Mouse (Mus musculus): ENCODE results near the gene Vps45.
"Not testable (repeated sequence)": the region's sequence is repeated elsewhere in the genome, so short reads cannot be mapped to it uniquely, and the experiment has no call there.

The Vps45 gene

DNA sequence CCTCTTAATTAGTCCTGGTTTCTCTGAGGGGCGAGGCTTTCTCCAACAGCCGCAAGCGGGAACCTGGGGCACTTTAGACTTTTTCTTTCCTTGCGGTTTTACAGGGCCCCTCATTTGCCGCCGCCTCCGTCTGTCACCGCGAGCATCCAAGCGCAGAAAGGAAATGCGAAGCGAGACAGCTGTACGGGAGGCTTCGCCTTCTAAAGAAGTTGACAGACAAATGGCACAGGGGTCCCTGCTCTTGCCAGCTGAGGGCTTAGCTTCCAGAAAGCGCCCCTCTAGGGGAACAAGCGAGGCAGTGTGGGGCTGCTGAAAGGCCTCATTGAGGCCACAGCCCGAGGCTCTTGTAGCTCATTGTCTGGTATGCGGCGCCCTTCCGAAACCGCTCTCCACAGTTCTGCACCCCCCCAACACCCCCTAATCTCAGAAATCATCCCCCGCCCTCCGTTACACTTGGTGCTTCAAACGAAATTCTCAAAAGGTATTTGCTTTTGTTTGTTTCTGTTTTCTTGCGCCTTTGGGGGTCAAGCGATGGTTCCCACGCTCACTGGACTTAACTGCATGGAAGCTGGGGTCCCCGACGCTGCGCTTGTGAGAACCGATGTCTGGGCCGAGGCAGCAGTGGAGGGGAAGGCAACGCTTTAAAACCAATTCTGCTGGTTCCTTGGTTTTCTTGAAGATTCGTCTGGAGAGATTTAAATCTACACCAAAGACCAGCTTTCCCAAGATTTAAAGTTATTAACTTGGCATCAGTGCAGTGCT, 85.2 kb downstream of the Vps45 start:
- no peak for DNase-seq (ENCODE audit: low spot score in 2 of 2)

DNA sequence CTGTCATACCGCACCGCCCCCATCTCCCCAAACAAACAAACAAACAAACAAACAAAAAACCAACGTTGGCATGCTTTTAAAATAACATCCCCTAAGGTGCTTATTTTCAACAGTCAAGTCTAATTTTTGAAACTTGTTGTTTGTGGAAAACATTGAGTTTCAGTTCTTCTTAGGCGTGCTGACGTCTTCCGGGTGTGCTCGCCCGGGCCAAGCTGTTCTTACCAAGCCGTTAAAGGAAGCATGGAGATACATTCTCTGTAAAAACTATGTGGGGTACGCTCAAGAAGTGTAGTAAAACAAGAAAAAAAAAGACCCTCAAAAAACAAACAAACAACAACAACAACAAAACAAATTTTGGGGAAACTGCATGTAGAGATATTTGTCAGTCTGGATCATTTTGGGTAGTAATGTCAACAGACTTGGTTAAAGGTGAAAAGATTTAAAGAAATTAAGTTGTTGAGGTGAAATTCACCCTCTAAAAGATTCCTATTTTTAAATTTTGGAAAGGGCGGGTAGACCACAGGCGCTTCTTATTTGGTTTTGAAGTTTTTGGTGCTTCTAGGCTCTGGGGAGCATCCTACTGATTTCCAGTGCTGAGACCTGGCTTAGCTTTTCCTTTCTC, 85.9 kb downstream of the Vps45 start:
- no peak for DNase-seq (ENCODE audit: low spot score in 2 of 2)

DNA sequence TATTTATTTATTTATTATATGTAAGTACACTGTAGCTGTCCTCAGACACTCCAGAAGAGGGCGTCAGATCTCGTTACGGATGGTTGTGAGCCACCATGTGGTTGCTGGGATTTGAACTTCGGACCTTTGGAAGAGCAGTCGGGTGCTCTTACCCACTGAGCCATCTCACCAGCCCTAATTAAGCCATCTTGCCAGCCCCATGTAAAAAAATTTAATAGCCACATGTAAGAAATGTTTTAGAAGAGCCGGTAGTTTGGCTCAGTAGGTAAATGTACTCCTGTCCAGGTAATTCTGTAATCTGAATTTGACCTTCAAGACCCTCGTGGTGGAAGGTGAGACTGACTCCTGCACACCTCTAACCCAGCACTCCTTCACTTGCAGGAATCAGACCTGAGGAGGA, 87.6 kb downstream of the Vps45 start:
- not testable (repeated sequence) for DNase-seq (ENCODE audit: low spot score in 2 of 2)

DNA sequence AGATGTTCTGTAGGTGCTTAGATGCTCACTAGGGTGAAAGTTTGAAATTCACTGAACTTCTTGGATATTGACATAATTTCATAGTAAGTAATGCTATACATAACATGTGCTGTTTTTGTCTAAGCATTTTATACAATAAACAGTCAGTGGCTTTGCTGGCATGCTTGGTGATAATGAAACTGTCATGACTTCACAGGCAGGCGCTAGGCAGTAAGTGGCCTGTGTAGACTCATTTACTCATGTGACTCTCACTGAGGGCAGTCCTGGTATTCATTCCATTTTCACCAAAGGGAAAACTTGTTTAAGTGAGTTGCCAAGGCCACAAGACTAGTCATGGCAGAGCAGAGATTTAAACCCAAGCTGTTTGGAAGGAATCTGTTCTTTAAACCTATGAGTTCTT, 89.0 kb downstream of the Vps45 start:
- no peak for DNase-seq (ENCODE audit: low spot score in 2 of 2)

DNA sequence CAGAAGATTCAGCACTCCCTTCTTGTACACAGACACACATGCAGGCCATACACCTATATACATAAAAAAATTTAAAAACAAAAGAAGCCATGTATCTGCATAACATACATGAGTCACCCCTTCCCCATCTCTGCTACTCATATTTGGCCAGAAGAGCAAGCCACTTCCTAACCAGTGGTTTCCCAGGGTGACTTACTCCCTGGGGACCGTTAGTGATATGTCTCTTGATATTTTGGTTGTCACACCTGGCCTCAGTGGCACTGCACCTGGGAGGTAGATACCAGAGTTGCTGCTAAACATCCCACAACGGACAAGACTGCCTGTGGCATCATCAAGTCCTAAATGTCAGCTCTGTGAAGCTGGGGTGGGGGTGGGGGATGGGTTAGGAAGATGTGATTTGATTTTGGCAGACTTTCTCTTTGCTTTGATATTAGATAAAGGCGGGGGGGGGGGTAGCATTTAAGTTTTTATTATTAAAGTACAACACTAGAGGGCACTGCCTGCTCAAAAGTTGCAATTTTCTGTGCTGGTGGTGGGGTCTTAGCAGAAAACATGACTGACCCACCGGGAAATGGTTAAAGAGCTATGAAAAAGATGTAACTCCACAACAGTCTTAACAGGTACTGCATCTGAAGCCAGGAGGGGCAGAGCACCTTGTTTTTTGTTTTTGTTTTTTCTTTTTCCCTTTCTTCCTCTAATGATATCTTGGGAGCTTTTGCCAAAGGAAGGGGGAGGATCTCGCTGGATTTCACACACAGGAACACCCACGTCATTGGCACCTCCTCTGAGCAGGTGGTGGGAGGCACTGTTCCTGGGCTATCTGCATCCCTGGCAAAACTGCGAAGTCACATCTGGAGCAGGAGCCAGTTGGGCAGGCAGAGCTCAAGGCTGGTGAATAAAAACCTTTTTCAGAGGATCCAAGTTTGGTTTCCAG, 92.5 kb downstream of the Vps45 start:
- no peak for DNase-seq (ENCODE audit: low spot score in 2 of 2)

DNA sequence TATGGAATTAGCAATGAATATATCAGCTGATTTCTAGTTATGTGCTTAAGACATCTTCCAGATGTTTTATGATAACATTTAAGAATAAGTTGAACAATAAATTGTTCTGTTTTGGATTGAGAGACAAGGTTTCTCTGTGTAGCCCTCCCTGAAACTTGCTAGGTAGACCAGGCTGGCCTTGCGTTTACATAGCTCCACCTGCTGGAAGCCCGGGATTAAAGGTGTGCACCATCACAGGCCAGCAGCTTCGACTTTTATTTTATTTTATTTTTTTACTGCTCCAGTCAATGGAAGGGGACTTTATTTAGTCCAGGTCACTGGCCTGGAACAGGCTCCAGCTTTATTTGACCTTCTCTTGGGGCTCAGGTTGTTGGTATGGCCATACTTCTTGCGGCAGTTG, 94.6 kb downstream of the Vps45 start:
- no peak for DNase-seq (ENCODE audit: low spot score in 2 of 2)

DNA sequence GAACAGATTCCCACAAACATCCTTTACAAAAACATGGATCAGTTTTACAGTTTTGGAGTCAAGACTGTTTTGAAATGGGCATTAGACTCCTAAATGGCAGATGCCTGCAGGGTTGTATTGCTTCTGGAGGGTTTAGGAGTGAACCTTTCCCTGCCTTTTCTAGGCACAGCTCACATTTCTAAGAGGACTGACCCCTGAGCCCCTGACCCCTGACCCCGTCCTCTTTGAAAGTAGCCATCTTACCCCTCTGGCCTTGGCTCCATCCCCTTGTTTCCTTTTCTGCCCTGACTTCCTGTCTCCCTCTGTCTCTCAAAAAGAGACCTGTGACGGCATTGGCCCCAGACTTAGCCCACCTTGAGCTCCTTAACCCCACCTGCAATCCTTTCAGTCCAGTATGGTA, 95.0 kb downstream of the Vps45 start:
- no peak for DNase-seq (ENCODE audit: low spot score in 2 of 2)

DNA sequence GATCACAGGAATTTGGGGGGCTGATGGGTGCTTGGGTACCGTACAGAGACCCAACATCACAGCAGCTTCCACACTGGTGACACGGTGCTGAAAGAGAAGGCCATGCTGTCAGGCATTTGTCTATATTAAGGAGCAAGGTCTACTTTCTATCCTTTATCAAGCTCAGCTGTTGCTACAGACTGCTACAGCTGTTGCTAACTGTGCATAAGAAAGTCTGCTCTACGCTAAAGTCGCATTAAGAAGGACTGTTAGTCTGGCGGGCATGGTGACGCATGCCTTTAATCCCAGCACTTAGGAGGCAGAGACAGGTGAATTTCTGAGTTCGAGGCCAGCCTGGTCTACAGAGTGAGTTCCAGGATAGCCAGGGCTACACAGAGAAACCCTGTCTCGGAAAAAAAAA, 96.1 kb downstream of the Vps45 start:
- DNase-seq (ENCODE audit: low spot score in 2 of 2) = not testable (repeated sequence)

DNA sequence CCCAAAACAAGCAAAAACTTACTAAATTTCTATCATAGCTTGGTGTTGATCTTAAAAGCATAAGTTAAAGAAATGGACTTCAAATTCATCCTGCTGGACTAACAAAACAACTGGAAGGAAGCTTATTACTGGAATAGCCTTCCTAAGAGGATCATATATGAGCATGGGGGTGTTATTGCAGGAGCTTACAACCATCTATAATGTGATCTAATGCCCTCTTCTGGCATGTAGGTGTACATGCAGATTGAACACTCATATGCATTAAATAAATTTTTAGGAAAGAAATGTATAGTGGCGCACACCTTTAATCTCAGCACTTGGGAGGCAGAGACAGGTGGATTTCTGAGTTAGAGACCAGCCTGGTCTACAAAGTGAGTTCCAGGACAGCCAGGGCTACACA, 98.5 kb downstream of the Vps45 start:
- no peak for DNase-seq (ENCODE audit: low spot score in 2 of 2)

DNA sequence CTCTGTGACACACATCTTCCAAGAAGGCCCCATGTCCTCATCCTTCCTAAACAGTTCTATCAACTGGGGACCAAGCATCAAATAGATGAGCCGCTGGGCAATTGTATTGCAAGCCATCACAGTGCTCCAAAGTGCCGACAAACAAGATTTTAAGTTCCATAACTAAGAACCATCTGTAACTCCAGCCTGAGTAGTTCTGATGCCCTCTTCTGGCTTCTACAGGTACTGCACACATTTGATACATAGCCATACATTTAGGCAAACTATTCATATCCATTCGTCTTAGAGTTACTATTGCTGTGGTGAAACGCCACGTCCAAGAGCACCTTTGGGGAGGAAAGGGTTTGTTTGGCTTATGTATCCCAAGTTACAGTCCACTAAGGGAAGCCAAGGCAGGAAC, 99.2 kb downstream of the Vps45 start:
- DNase-seq (ENCODE audit: low spot score in 2 of 2) = no peak

DNA sequence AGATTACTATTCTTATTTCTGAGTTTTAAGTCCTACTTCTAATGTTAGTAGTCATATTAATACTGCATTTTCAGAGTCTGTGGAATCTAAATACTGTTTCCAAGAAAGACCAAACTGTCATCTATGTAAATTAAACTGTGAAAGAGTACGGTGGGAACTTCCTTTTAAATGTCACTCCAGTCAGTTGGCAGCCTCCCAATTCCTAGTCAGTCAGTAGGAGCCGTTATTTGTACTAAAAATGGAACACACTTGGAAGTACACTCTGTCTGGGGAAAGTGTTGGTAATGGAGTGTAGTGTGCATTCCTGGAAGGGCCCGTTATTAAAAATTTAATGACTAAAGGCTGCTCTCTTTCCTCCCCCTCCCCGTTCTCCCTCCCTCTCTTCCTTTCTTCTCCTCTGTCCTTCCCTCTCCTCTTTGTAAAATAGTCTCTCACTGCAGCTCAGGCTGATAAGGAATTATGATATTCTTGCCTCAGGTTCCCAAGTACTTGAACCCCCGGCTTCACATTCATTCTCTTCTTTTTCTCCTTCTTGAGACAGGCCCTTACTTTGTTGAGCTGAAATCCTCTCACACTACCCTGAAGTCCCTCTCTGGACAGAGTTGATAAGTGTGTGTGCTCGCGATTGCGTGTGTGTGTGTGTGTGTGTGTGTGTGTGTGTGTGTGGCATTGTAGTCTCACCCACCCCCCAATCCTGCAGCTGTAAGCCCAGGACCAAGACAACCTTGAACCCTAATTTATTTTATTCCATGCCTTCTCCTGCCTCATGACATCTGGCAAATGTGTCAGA, 100.7 kb downstream of the Vps45 start:
- no peak for DNase-seq (ENCODE audit: low spot score in 2 of 2)

DNA sequence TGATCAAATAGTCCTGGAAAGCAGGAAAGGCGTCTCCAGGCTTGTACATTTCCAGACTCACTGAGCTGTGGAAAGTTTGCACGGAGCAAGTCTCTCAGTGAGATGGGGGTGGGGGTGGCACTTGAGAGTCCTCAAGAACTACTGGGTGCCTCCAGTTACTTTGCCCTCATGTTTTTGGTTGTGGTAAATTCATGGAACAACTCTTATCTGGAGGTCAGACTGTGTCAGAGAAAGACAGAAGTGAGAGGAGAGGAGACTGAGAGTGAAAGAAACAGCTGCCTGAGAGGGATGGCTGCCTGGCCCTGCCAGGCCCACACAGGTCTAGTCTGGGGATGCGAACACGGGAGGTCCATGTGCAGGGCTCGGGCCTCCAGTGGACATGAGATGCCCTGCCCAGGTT, 102.9 kb downstream of the Vps45 start:
- no peak for DNase-seq (ENCODE audit: low spot score in 2 of 2)

DNA sequence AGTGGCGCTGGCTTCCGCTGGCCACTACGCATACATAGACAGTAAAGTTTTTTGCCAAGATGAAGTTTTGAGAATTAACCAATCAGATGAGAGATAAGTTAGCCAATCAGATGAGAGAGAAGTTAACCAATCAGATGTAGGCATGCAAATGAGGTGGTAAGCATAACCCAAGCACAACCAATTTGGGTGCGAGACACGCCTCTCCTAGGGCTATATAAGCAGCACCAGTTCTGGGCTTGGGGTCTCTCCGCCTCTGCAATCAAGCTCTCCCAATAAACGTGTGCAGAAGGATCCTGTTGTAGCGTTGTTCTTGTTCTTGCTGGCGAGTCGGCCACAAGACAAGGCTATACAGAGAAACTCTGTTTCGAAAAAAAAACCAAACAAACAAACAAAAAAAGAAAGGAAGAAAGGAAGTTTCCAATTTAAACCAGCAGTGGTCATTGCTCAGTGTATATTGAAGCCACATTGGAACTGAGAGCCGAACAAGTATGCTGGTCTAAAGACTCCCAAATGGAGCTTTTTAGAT, 103.6 kb downstream of the Vps45 start:
- DNase-seq (ENCODE audit: low spot score in 2 of 2) = not testable (repeated sequence)

DNA sequence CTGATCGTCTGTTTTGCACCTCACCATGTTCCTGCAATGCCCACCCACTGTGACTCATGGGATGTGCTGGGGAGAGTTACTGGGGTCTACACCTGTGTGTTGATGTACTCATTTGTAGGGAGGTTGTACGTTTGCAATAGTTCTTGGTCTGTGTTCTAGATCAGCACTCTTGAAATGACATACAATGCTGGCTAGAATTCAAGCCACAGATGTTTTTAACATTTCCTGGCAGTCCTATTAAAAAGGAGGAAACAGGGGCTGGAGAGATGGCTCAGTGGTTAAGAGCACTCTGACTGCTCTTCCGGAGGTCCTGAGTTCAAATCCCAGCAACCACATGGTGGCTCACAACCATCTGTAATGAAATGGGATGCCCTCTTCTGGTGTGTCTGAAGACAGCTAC, 104.7 kb downstream of the Vps45 start:
- DNase-seq (ENCODE audit: low spot score in 2 of 2) = no peak

DNA sequence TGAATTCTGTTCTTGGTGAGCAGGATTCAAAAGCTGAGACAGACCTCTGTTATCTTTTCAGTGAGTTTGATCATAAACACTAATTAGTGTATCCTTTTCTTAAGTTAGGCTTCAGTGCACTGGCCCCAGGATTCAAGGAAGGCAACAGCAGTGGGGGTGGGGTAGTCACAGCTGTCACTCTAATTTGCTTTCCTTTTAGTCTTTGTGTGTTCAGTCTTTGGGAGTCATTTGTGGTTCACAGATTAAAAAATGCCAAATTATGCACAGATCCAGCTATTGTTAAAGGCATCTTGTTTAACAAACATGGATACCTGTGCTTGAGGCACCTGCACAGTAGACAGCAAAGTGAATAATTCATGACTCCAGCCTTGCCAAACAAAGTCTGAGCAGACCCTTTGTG, 105.2 kb downstream of the Vps45 start:
- no peak for DNase-seq (ENCODE audit: low spot score in 2 of 2)

DNA sequence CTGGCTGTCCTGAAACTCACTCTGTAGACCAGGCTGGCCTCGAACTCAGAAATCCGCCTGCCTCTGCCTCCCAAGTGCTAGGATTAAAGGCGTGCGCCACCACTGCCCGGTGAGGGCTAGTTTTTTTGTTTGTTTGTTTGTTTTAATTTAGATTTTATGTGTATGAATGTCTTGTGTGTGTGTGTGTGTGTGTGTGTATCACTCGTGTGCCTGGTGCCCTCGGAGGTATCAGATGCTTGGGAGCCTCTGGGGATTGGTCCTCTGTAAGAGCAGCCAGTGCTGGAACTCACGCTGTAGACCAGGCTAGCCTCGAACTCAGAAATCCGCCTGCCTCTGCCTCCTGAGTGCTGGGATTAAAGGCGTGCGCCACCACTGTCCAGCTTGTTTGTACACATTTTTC, 106.7 kb downstream of the Vps45 start:
- not testable (repeated sequence) for DNase-seq (ENCODE audit: low spot score in 2 of 2)

DNA sequence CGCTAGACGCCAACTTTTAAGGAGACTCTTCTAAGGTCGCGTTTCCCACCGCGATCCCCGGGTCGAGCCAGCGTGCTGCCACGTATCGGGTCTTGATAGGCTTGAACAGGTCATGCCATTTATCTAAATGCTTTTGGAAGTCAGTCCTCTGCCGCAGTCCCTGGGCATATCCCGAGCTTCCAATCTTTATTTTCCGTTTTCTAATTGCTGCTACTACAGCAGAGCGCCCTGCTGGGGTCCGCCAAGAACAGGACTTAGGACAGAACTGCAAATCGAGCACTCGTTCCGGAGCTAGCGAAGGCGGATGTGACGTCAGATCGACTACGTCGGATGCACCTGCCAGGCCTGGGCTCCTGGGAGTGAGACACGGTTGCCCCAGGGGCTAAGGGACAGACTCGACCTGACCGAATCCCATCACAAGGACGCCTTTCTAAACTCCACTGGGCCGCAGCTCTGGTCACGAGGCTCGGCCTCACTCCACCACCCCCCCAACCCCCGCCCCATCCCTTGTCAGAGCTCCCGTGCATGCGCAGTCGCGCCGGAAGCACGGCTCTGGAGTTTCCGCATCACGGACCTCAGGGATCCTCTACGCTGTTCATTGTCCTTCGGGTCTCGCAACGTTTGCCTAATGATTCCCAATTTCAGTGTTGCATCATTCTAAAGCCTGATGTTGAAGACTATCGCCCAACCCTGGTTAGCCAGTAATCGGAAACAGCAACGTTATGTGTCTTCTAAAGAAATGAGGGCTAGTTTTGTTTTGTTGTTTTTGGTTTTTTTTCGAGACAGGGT, 107.3 kb downstream of the Vps45 start:
- peak; percentile 83 to 87 for DNase-seq (ENCODE audit: low spot score in 2 of 2)
